Comparison of ENCODE assay signal across 20 mouse cellular contexts in the genomic region with DNA sequence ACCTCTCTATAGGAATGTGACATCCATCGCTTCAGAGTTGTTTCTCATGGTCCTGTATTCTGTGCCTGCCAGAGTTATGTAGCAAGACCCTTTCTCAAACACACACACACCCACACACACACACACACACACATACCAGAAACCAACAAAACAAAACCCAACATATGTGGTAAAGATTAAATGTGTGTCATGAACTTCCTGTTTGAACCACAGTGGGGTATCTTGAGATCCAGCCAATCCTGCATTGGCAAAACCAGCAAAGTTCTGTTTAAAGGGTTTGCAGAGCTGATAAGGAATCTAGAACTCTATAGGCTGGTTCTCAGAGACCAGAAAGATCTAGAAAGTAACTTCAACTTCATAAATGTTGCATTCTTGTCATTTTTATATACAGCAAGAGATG. TPM values are rescaled to one million over a fixed set of nuclear protein-coding genes. Genes with fewer than 3 reads are reported as not detected.
DNase-seq lines count a peak whose midpoint lies in the region; ATAC-seq lines count a peak whose summit lies in the region.
"Had no signal": no experiment of that assay in that cellular context is flagged by ENCODE, and none has a peak within 500 bp of the region (broad histone marks: within the 10 kb centered on the region; RNA-seq: fewer than 3 reads in every experiment).

No protein-coding gene starts in this region.

- intact Hi-C loops in left cerebral cortex, postnatal 4 days (cut with DNase I): no loop called here

- peak; percentile 64 for ATAC-seq in CD4-positive, CD25-positive, alpha-beta regulatory T cell, adult 4 months
- peak; percentile 85 for ATAC-seq in common myeloid progenitor, adult 5-6 weeks (replicated peaks; ENCODE audit: low read depth, poor library complexity, severe bottlenecking)
- peak; percentile 75; the same call in 1 of the 2 replicates for ATAC-seq in megakaryocyte, adult 5-6 weeks (ENCODE audit: poor library complexity, severe bottlenecking)
- no peak for ATAC-seq in erythroblast, adult 5-6 weeks (replicated peaks; ENCODE audit: low FRiP score, poor library complexity, severe bottlenecking)
- ATAC-seq: forebrain, postnatal 0 days; hindbrain, postnatal 0 days; intestine, postnatal 0 days had no signal

- peak; percentile 47 for DNase-seq in CD4-positive helper T cell, adult 2 months (ENCODE audit: low read depth, low spot score)
- DNase-seq in right cerebral cortex, adult 18-20 months: no peak
- no peak for DNase-seq in kidney, postnatal 36 days
- no peak for DNase-seq in left cerebral cortex, postnatal 4 days
- DNase-seq: adrenal gland, postnatal 10 days; forebrain, postnatal 0 days; gastrocnemius, postnatal 10 days; kidney, adult 9 months; kidney, postnatal 14 days; liver, embryonic 13.5 days; lung, adult 18-20 months; lung, postnatal 10 days; right cerebral cortex, postnatal 25 days had no signal

RNA-seq across cellular contexts. Expression of gene Ercc8, which starts 11.5 kb away (rescaled TPM):
- 10 to 100 TPM; 11.0 to 13.6 TPM for polyA plus RNA-seq in CD4-positive, CD25-positive, alpha-beta regulatory T cell, adult 4 months (2017; shearing (Covaris generic))
- total RNA-seq in common myeloid progenitor, adult 5-6 weeks (2017): 13.0 and 19.3 TPM in 2 replicates
- 6.0 and 6.7 TPM in 2 replicates for total RNA-seq in megakaryocyte, adult 5-6 weeks (2015)
- 7.1 and 8.7 TPM in 2 replicates for total RNA-seq in megakaryocyte, adult 5-6 weeks (2017)
- total RNA-seq in erythroblast, adult 5-6 weeks (2015; ENCODE audit: low replicate concordance): 0.77 and 2.1 TPM in 2 replicates
- 2.3 and 3.6 TPM in 2 replicates for total RNA-seq in erythroblast, adult 5-6 weeks (2017; ENCODE audit: low replicate concordance)
- total RNA-seq in left cerebral cortex, postnatal 4 days (2021): 10 to 100 TPM; 39.6 to 40.5 TPM

RNA-seq across cellular contexts. Expression of gene Ndufaf2, which starts 11.6 kb away (rescaled TPM):
- 10 to 100 TPM; 39.7 to 40.4 TPM for polyA plus RNA-seq in CD4-positive, CD25-positive, alpha-beta regulatory T cell, adult 4 months (2017; shearing (Covaris generic))
- total RNA-seq in common myeloid progenitor, adult 5-6 weeks (2017): 56.9 and 98.3 TPM in 2 replicates
- 13.9 and 14.9 TPM in 2 replicates for total RNA-seq in megakaryocyte, adult 5-6 weeks (2015)
- total RNA-seq in megakaryocyte, adult 5-6 weeks (2017): 21.3 and 23.1 TPM in 2 replicates
- total RNA-seq in erythroblast, adult 5-6 weeks (2015; ENCODE audit: low replicate concordance): 13.8 and 24.7 TPM in 2 replicates
- 6.0 and 13.5 TPM in 2 replicates for total RNA-seq in erythroblast, adult 5-6 weeks (2017; ENCODE audit: low replicate concordance)
- total RNA-seq in left cerebral cortex, postnatal 4 days (2021): 10 to 100 TPM; 30.5 to 30.9 TPM

RNA-seq across cellular contexts. Expression of gene Elovl7, which starts 44.2 kb away (rescaled TPM):
- under 1 TPM; 0.15 to 0.22 TPM for polyA plus RNA-seq in CD4-positive, CD25-positive, alpha-beta regulatory T cell, adult 4 months (2017; shearing (Covaris generic))
- 0.05 and 3.7 TPM in 2 replicates for total RNA-seq in common myeloid progenitor, adult 5-6 weeks (2017)
- 6.9 and 9.3 TPM in 2 replicates for total RNA-seq in megakaryocyte, adult 5-6 weeks (2015)
- total RNA-seq in megakaryocyte, adult 5-6 weeks (2017): 3.9 and 4.4 TPM in 2 replicates
- total RNA-seq in erythroblast, adult 5-6 weeks (2015; ENCODE audit: low replicate concordance): 1.0 and 4.0 TPM in 2 replicates
- not detected in 2 replicates for total RNA-seq in erythroblast, adult 5-6 weeks (2017; ENCODE audit: low replicate concordance)
- total RNA-seq in left cerebral cortex, postnatal 4 days (2021): 1 to 10 TPM; 2.7 to 3.5 TPM
- polyA plus RNA-seq: erythroblast, embryonic 14.5 days had no signal
